Mouse (Mus musculus) embryonic fibroblast, embryonic 13.5 days (primary cell): ENCODE results near the gene Upp2. TPM values are rescaled to one million over a fixed set of nuclear protein-coding genes. Genes with fewer than 3 reads are reported as not detected.
A peak's percentile ranks its signal among the peaks of the same experiment; 100 is the strongest.

Experiments used
- H3K27ac ChIP-seq: 2 replicates; pipeline ENCODE4 v1.5.1; 2012; ENCODE audit warnings: low read length, control low read depth, inconsistent platforms; ENCODE audit not compliant: insufficient read depth
- H3K4me1 ChIP-seq: 2 replicates; pipeline ENCODE4 v1.6.1; 2011; ENCODE audit warnings: low read length; ENCODE audit not compliant: control insufficient read depth, insufficient read depth
- H3K4me3 ChIP-seq: 2 replicates; pipeline ENCODE4 v1.5.1; 2011; ENCODE audit warnings: mild to moderate bottlenecking, control low read depth, low read length; ENCODE audit not compliant: insufficient read depth
- CTCF ChIP-seq: IDR thresholded peaks from 2 replicates; pipeline ENCODE4 v1.5.1; 2011; ENCODE audit warnings: mild to moderate bottlenecking, control low read depth, low read length, moderate library complexity, borderline replicate concordance; ENCODE audit not compliant: insufficient read depth
- POLR2A ChIP-seq: IDR thresholded peaks from 2 replicates; pipeline ENCODE4 v1.6.1; 2011; ENCODE audit warnings: low read depth, mild to moderate bottlenecking, control low read depth, low read length, moderate library complexity
- polyA plus RNA-seq: library from polyadenylated mRNA; stranded (reverse); fragments of >200 nt; gene quantifications from 2 replicates; pipeline ENCODE4 v1.2.4, GENCODE M21; 2011; ENCODE audit warnings: low read depth; ENCODE audit not compliant: missing spikeins, insufficient read length

Upp2 gene
- polyA plus RNA-seq, 1 experiment = 6.2 TPM

DNA sequence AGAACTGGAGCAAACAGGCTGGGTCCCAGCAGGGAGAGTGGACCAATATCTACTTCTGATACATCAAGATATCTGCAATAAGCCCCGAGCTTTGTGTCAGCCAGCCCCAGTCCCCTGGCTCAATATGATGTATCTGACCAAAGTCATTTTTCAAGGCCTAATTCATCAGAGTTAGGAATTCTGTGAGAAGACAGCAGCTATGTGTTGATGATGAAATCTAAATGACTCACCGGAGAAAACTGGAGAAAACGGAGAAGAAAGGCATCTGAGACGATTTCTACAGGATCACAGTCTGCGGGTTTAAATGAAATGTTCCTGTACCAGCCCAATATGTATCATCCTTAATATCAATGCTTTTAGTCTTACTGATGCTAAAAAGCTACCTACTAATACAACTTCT is 228.3 kb downstream of the Upp2 start:
- TF ChIP-seq POLR2A (no peak), CTCF (no peak)
- Histone ChIP-seq H3K4me3 (no peak overlapping the region), H3K4me1 (peaks cover 2% of the 10 kb centered on the region; the same call in 1 of the 2 replicates), H3K27ac (peak overlapping the region; percentile 89)

DNA sequence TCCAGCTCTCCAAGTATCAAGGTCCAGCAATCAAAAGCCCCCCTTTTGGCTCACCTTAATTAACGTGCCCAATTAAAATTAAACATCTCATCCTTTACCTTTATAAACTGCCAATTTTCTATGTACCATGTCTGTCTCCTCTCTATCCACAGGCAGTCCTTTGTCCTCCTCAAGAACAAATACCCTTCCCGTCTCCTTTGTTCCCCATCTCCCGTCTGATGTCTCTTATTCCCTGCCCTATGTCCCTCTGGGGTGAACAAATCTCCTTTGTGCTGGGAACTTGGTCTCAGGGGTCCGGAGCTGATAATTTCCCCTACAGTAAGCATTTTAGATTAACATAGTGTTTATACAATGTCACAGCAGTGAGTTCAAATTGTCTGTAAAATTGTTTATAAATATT is 230.4 kb downstream of the Upp2 start:
- no peak for TF ChIP-seq CTCF
- no peak for TF ChIP-seq POLR2A
- H3K27ac ChIP-seq = no peak overlapping the region
- H3K4me3 ChIP-seq = no peak overlapping the region

DNA sequence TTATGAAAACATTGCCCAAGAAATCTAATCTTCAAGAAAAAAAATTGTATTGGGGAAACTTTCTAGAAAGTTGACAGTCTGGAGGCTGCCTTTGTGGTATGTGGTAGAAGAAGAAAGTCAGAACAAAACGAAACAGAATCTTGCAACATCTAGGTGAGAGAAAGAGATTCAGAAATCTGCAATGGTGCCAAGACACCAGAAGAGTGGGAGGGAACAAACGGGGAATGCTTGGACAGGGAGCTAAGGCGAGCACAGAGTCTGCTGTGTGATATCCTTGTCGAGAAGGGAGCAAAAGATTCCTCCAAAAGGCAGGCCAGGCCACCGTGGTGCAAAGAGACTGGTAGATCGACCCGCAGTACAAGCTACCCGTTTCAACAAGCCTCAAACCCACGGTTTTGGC is 232.0 kb downstream of the Upp2 start:
- peaks cover 2% of the 10 kb centered on the region; the same call in 1 of the 2 replicates for H3K4me1 ChIP-seq
- no peak for TF ChIP-seq POLR2A
- TF ChIP-seq CTCF = no peak
- no peak overlapping the region for H3K4me3 ChIP-seq
- H3K27ac ChIP-seq = no peak overlapping the region

More for the DNA sequence above, 230.4 kb downstream of the Upp2 start:
- peaks cover 2% of the 10 kb centered on the region; the same call in 1 of the 2 replicates for H3K4me1 ChIP-seq

- Histone ChIP-seq H3K4me3 (no peak overlapping the region), H3K27ac (no peak overlapping the region), H3K4me1 (peaks cover 2% of the 10 kb centered on the region; the same call in 1 of the 2 replicates)
- TF ChIP-seq CTCF = no peak
- no peak for TF ChIP-seq POLR2A
Observed at GRCm38 (mm10) chr2:58799623-58800022, 232.5 kb downstream of the Upp2 start.

DNA sequence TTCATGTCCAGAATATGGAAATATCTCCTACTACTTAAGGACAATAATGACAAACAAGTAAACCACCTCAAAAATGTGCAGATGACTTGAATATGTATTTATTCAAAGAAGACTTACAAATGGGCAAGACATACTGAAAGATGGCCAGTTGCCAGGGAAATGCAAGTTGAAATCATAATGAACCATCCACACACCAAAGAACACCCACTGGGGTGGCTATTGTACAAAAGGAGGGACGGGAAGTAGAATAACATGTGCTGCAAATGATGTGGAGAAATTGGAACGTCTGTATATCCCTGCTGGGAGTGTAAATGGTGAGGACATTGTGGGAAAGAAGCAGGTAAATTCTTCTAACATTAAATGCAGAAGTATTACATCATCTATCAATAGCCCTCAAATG is 245.8 kb downstream of the Upp2 start:
- no peak overlapping the region for H3K27ac ChIP-seq
- no peaks in the 10 kb centered on the region for H3K4me1 ChIP-seq
- TF ChIP-seq POLR2A (no peak), CTCF (no peak)

GRCm38 (mm10) chr2:58828910-58829600 is 262.0 kb downstream of the Upp2 start:
- Histone ChIP-seq H3K27ac (no peak overlapping the region), H3K4me1 (no peaks in the 10 kb centered on the region), H3K4me3 (no peak overlapping the region)
- TF ChIP-seq POLR2A (no peak), CTCF (no peak)

More for the DNA sequence above, 245.8 kb downstream of the Upp2 start:
- no peak overlapping the region for H3K4me3 ChIP-seq

- Histone ChIP-seq H3K4me3 (no peak overlapping the region), H3K4me1 (no peaks in the 10 kb centered on the region), H3K27ac (no peak overlapping the region)
- TF ChIP-seq POLR2A = no peak
- no peak for TF ChIP-seq CTCF
Observed at GRCm38 (mm10) chr2:58829981-58830742, 263.1 kb downstream of the Upp2 start.

DNA sequence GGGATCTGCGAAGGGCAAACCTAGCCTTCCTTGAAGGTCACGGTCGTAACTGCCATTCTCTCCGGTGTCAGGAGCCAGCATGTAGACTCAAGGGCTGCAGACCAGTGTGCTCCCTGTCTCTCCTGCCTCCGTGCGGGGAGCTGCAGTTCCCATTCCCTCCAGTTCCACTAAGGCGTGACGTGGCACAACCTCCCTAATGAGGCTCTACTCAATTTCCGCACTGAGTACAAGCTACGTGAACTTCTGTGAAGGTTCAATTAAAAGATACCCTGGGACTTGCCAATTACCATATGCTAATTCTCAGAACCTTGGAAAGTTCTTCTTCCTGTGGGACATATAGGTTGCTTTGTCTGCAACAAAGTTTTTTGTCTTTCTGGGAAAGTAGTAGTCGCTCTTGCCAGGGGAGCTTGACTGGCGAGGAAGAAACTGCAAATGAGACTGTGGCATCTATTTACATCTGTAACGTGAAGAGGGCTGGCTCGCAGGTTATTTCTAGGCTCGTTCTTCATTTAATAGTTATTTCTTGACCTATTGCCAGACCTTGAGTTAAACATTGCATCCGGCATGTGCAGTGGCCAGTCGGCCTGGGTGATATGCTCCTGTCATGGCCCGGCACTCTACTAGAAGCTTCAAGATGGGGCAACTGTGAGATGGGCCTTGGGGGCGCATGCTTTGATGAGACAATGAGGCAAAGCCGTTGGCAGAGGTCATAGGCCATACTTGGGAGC is 265.3 kb downstream of the Upp2 start:
- H3K4me3 ChIP-seq = no peak overlapping the region
- H3K27ac ChIP-seq = no peak overlapping the region
- H3K4me1 ChIP-seq = no peaks in the 10 kb centered on the region
- no peak for TF ChIP-seq CTCF
- TF ChIP-seq POLR2A = no peak

- Histone ChIP-seq H3K4me3 (no peak overlapping the region), H3K4me1 (no peaks in the 10 kb centered on the region)
- TF ChIP-seq POLR2A = no peak
- no peak for TF ChIP-seq CTCF
Observed at GRCm38 (mm10) chr2:58841021-58841420, 273.9 kb downstream of the Upp2 start.

More at GRCm38 (mm10) chr2:58841021-58841420, 273.9 kb downstream of the Upp2 start:
- no peak overlapping the region for H3K27ac ChIP-seq
